Mouse (Mus musculus) urinary bladder, postnatal 36 days (tissue): ENCODE data around the gene Olfr1294.

Source experiments
- DNase-seq, 2 experiments: peaks; one replicate each; pipeline ENCODE4 v3.0.0; 2022; ENCODE audit warnings: low spot score in 2 of 2, mixed read lengths in 1 of 2

Gene Olfr1294

DNA sequence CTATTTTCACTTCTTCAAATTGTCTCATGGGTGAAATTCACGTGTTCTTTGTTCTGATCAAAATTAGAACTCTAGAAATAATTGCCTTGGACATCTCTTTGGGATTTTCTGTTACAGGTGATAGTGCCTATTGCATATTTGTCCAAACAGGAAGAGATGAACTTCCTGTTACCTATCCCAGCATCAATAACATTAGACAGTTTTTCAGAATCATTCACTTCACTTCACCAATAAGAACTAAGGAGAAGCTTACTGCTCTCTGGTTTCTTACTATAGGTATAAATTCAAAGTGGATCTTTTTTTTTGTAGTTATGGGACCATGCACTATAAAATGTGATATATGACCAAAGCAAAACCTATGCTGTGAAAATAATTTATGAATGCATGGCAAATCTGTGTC is at the start of gene Olfr1294:
Olfr1294 (minus strand) TSS at position 101 of the 400 bp plus-strand sequence.
- no peak for DNase-seq

DNA sequence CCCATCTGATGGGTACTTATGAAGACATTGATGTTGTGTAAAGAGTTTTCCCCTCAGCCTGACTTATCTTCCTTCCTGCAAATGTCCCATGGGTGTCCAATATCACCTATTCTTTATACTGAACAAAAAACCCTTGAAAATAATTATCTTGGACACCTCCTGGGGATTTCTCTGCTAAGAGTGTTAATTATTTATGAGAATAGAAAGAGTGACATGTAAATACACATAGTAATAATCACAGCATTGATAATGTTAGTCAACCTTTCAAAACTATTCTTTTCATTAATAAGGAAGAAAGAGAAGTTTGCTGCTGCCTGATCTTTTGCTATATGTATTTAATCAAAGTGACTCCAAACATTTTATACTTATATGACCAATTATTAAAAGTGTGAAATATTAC is 29.5 kb upstream of the Olfr1294 start, which contains the start of gene Olfr1295:
Olfr1295 (minus strand) TSS at position 101 of the 400 bp plus-strand sequence.
- no peak for DNase-seq

DNA sequence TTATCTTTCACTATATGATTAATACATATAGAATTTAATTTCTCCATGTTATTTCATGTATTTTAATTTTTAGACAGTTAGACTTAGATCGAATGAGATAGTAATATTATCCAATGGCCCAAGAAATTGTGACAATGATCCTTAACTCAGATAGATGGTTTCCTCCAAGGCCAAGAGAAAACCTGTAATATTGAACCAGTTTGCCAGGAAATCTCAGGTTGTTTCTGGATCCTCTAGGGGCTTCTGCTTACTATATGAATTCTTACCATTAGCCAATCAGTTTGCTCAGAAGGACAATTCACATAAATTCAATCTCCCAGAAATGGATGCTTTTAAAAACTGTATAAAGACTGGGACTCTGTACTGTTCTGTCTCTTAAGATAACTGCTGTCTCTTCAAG is 15.2 kb downstream of the Olfr1294 start, which contains the start of gene Olfr1293-ps:
Olfr1293-ps (plus strand) TSS at position 301 of the 400 bp plus-strand sequence.
- DNase-seq: no peak

DNA sequence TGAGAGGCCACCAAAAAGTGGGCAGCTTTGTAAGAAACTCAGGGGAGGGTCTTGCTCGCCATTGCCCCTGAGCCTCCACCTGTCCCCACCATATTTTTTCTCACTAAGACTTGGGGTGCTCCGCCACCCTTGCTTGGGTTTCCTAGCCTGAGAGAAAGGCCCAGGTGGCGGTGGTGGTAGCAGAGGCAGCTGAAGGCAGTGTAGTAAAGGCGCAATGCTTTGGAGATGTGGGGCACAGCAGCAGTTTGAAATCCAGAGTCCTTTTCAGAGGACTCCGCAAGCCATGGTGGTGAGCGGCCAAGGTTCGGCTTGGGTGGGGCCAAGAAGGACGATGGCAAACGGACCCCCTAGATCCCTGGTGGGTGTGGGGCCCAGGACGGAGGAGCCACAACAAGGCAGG is 22.6 kb downstream of the Olfr1294 start:
- DNase-seq: no peak

DNA sequence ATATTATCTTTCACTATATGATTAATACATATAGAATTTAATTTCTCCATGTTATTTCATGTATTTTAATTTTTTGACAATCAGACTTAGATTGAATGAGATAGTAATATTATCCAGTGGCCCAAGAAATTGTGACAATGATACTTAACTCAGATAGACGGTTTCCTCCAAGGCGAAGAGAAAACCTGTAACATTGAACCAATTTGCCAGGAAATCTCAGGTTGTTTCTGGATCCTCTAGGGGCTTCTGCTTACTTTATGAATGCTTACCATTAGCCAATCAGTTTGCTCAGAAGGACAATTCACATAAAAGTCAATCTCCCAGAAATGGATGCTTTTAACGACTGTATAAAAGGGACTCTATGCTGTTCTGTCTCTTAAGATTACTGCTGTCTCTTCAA is 43.2 kb downstream of the Olfr1294 start, which contains the start of gene Olfr1291-ps1:
Olfr1291-ps1 (plus strand) TSS at position 301 of the 400 bp plus-strand sequence.
- no peak for DNase-seq

DNA sequence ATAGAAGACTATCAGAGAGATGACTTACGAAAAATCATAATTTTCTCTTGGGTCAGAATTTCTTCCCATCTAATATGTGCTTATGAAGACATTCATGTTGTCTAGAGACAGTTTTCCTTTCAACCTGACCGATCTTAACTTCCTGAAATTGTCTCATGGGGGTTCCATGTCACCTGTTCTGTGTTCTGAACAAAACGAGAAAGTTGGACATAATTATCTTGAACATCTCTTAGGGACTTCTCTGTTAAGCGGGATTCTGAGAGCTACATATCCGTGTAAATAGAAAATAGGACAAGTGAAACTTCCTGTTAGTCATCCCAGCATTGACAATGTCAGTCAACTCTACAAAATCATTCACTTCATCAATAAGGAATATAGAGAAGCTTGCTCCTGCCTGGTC is 46.4 kb downstream of the Olfr1294 start, which contains the start of gene Olfr1290:
Olfr1290 (minus strand) TSS at position 101 of the 400 bp plus-strand sequence.
- DNase-seq: no peak
